Mouse (Mus musculus): ENCODE measurements at regions not wholly inside any gene's neighbourhood (a gene's known extent, or its start where the extent isn't known, plus 50 kb on each side); places are given as distances from the start of the nearest gene placed in this dataset.

GRCm38 (mm10) chr10:118633429-118633828 lies 192.6 kb downstream of the Ifng start:
- no peak for TF ChIP-seq CTCF (conservative IDR thresholded peaks at IDR 0.05 in 1 of 2, IDR thresholded peaks at IDR 0.05 in 1 of 2; ENCODE audit: low read depth in 2 of 2, low read length in 2 of 2)
- no peak for TF ChIP-seq NRF1 (IDR thresholded peaks at IDR 0.05; ENCODE audit: low read depth, low read length)
- no peak for TF ChIP-seq MAX (IDR thresholded peaks at IDR 0.05; ENCODE audit: low read length)
- TF ChIP-seq RAD21 (IDR thresholded peaks at IDR 0.05; ENCODE audit: low read depth, low read length), result no peak
- TF ChIP-seq CHD2 (IDR thresholded peaks at IDR 0.05; ENCODE audit: low read length), result no peak
- TF ChIP-seq EP300 (IDR thresholded peaks at IDR 0.05; ENCODE audit: low read length), result no peak
- TF ChIP-seq KAT2A (IDR thresholded peaks at IDR 0.05; ENCODE audit: insufficient replicate concordance, low read length), result no peak
- no peak for TF ChIP-seq TCF12 (IDR thresholded peaks at IDR 0.05; ENCODE audit: low read depth, low read length)
- no peak for TF ChIP-seq UBTF (IDR thresholded peaks at IDR 0.05; ENCODE audit: low read depth, low read length)
- no peak for TF ChIP-seq ZC3H11A (IDR thresholded peaks at IDR 0.05; ENCODE audit: low read depth, low read length)
- no peak for TF ChIP-seq ZNF384 (IDR thresholded peaks at IDR 0.05; ENCODE audit: low read depth, low read length)
- TF ChIP-seq ETS1 (conservative IDR thresholded peaks at IDR 0.05; ENCODE audit: low read depth, low read length), result no peak
- no peak for TF ChIP-seq POLR2A (IDR thresholded peaks at IDR 0.05; ENCODE audit: low read depth, low read length)
- no peak for TF ChIP-seq ELF1 (IDR thresholded peaks at IDR 0.05; ENCODE audit: low read depth, low read length)
